Mouse (Mus musculus) MEL (cell line): ENCODE data around the gene 4930432M17Rik. TPM values are rescaled to one million over a fixed set of nuclear protein-coding genes. Genes with fewer than 3 reads are reported as not detected.

Experiments
- DNase-seq: peaks from one replicate; pipeline ENCODE4 v3.0.0; 2011; ENCODE audit warnings: low read depth, low spot score
- H3K27ac ChIP-seq: 2 replicates; pipeline ENCODE4 v1.5.1; 2012; ENCODE audit warnings: low read depth, mild to moderate bottlenecking, control low read depth, low read length, moderate library complexity; ENCODE audit not compliant: control insufficient read depth
- H3K27me3 ChIP-seq, 2 experiments: fragments of 150-350 bp in 1 of 2; sonication (generic) in 1 of 2; 2 replicates each; pipeline ENCODE4 v1.6.1; 2012; ENCODE audit warnings: low read length in 2 of 2, mild to moderate bottlenecking in 2 of 2, improper control_type of control experiment in 1 of 2, moderate library complexity in 1 of 2; ENCODE audit not compliant: insufficient read depth in 2 of 2, control insufficient read depth in 1 of 2
- H3K36me3 ChIP-seq, 2 experiments: 2 replicates each; pipeline ENCODE4 v1.6.1; 2012 to 2014; ENCODE audit warnings: low read length in 2 of 2, improper control_type of control experiment in 1 of 2, inconsistent platforms in 1 of 2, mild to moderate bottlenecking in 1 of 2; ENCODE audit not compliant: insufficient read depth in 2 of 2, control insufficient read depth in 1 of 2
- H3K4me1 ChIP-seq, 2 experiments: fragments of 150-350 bp in 1 of 2; sonication (generic) in 1 of 2; 2 replicates each; pipeline ENCODE4 v1.6.1; 2012; ENCODE audit warnings: low read length in 2 of 2, improper control_type of control experiment in 1 of 2, mild to moderate bottlenecking in 1 of 2; ENCODE audit not compliant: insufficient read depth in 2 of 2, control insufficient read depth in 1 of 2
- H3K4me3 ChIP-seq, 2 experiments: fragments of 150-350 bp in 1 of 2; sonication (generic) in 1 of 2; 2 replicates each; pipeline ENCODE4 v1.5.1; 2012; ENCODE audit warnings: low read depth in 2 of 2, low read length in 2 of 2, mild to moderate bottlenecking in 2 of 2, moderate library complexity in 2 of 2, control low read depth in 1 of 2, improper control_type of control experiment in 1 of 2; ENCODE audit not compliant: control insufficient read depth in 1 of 2, insufficient read depth in 1 of 2
- H3K79me2 ChIP-seq: 2 replicates; pipeline ENCODE4 v1.6.1; 2012; ENCODE audit warnings: mild to moderate bottlenecking, low read length, moderate library complexity; ENCODE audit not compliant: control insufficient read depth, poor library complexity, insufficient read depth
- H3K9ac ChIP-seq: 2 replicates; pipeline ENCODE4 v1.6.1; 2012; ENCODE audit warnings: low read depth, mild to moderate bottlenecking, control low read depth, low read length, moderate library complexity; ENCODE audit not compliant: control insufficient read depth, poor library complexity, severe bottlenecking
- H3K9me3 ChIP-seq: fragments of 150-350 bp; sonication (generic); replicated peaks from 2 replicates; pipeline ENCODE4 v1.6.1; 2012; ENCODE audit warnings: mild to moderate bottlenecking, low read length, improper control_type of control experiment, moderate library complexity; ENCODE audit not compliant: insufficient read depth
- CHD1 ChIP-seq: IDR thresholded peaks from 2 replicates; pipeline ENCODE4 v1.6.1; 2012; ENCODE audit warnings: low read depth, mild to moderate bottlenecking, inconsistent platforms, low read length, improper control_type of control experiment
- ELF1 ChIP-seq: IDR thresholded peaks from 2 replicates; pipeline ENCODE4 v1.6.1; 2014; ENCODE audit warnings: low read depth, mild to moderate bottlenecking, inconsistent platforms, low read length, improper control_type of control experiment, moderate library complexity
- ETS1 ChIP-seq: IDR thresholded peaks from 2 replicates; pipeline ENCODE4 v1.6.1; 2012; ENCODE audit warnings: low read depth, mild to moderate bottlenecking, inconsistent platforms, low read length, improper control_type of control experiment, moderate library complexity
- JUND ChIP-seq: IDR thresholded peaks from 2 replicates; pipeline ENCODE4 v1.6.1; 2011; ENCODE audit warnings: low read depth, mild to moderate bottlenecking, improper control_type of control experiment, low read length
- MAX ChIP-seq: IDR thresholded peaks from 2 replicates; pipeline ENCODE4 v1.6.1; 2011; ENCODE audit warnings: low read length, improper control_type of control experiment
- MEF2A ChIP-seq: IDR thresholded peaks from 2 replicates; pipeline ENCODE4 v1.6.1; 2014; ENCODE audit warnings: low read depth, mild to moderate bottlenecking, inconsistent platforms, low read length, improper control_type of control experiment; ENCODE audit not compliant: poor library complexity, insufficient replicate concordance, severe bottlenecking; ENCODE audit errors: extremely low read depth
- MYC ChIP-seq: IDR thresholded peaks from 2 replicates; pipeline ENCODE4 v1.6.1; 2011; ENCODE audit warnings: low read depth, mild to moderate bottlenecking, low read length, improper control_type of control experiment, moderate library complexity
- POLR2A ChIP-seq, 2 experiments: IDR thresholded peaks; 2 replicates each; pipeline ENCODE4 v1.6.1; 2011 to 2012; ENCODE audit warnings: low read length in 2 of 2, mild to moderate bottlenecking in 2 of 2, control low read depth in 1 of 2, improper control_type of control experiment in 1 of 2, low read depth in 1 of 2, moderate library complexity in 1 of 2; ENCODE audit not compliant: control insufficient read depth in 1 of 2, insufficient read depth in 1 of 2, poor library complexity in 1 of 2
- POLR2AphosphoS5 ChIP-seq: IDR thresholded peaks from 2 replicates; pipeline ENCODE4 v1.6.1; 2012; ENCODE audit warnings: low read depth, borderline replicate concordance, mild to moderate bottlenecking, inconsistent platforms, low read length, moderate library complexity, mixed read lengths
- RCOR1 ChIP-seq: IDR thresholded peaks from 2 replicates; pipeline ENCODE4 v1.6.1; 2012; ENCODE audit warnings: low read depth, mild to moderate bottlenecking, inconsistent platforms, low read length, improper control_type of control experiment
- SIN3A ChIP-seq: IDR thresholded peaks from 2 replicates; pipeline ENCODE4 v1.6.1; 2012; ENCODE audit warnings: low read length, improper control_type of control experiment, inconsistent platforms
- SMC3 ChIP-seq: IDR thresholded peaks from 2 replicates; pipeline ENCODE4 v1.6.1; 2011; ENCODE audit warnings: low read depth, low read length, improper control_type of control experiment
- USF2 ChIP-seq, 2 experiments: IDR thresholded peaks; 2 replicates each; pipeline ENCODE4 v1.6.1; 2011 to 2012; ENCODE audit warnings: improper control_type of control experiment in 2 of 2, low read length in 2 of 2, borderline replicate concordance in 1 of 2, inconsistent platforms in 1 of 2, low read depth in 1 of 2, mild to moderate bottlenecking in 1 of 2; ENCODE audit not compliant: insufficient read depth in 1 of 2
- ZMIZ1 ChIP-seq: IDR thresholded peaks from 2 replicates; pipeline ENCODE4 v1.6.1; 2012; ENCODE audit warnings: low read depth, mild to moderate bottlenecking, inconsistent platforms, low read length, improper control_type of control experiment, moderate library complexity
- ZNF384 ChIP-seq: IDR thresholded peaks from 2 replicates; pipeline ENCODE4 v1.6.1; 2012; ENCODE audit warnings: low read depth, mild to moderate bottlenecking, inconsistent platforms, low read length, improper control_type of control experiment
- polyA plus RNA-seq, 2 experiments: library from polyadenylated mRNA; stranded (reverse) in 1 of 2; unstranded in 1 of 2; fragments of >175 nt in 1 of 2; fragments of >200 nt in 1 of 2; gene quantifications; 2 replicates each; pipeline versions ENCODE4 v1.2.1 to v1.2.4; 2012; ENCODE audit warnings: low replicate concordance in 2 of 2, low read depth in 1 of 2; ENCODE audit not compliant: insufficient read length in 2 of 2, insufficient read depth in 1 of 2, missing spikeins in 1 of 2
- total RNA-seq: library from RNA; depleted of rRNA; stranded (reverse); fragments of 300-350 nt; gene quantifications from 2 replicates; pipeline ENCODE4 v1.2.3, GENCODE M21; 2012

Gene 4930432M17Rik
- total and polyA plus RNA-seq, 3 experiments, result not detected

DNA sequence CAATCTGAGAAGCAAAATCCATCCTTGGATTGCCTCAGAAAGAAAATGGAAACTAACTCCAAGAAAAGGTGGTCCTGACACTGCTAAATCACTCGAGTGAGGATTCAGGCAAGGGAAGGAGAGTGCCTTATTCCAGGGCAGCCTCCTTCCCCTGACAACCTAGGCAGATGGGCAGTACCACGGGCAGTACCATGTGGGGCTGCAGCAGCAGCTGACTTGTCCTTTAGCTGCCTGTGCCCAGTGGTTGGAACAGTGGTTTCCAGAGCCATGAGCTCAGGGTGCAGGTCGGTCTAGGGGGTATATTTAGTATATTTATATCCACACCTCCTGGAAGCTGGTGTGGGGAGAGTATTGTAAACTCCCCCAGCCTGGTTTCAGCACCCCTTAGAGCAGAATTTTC lies 42.3 kb upstream of the 4930432M17Rik start (continued):
- no peak for TF ChIP-seq JUND

DNA sequence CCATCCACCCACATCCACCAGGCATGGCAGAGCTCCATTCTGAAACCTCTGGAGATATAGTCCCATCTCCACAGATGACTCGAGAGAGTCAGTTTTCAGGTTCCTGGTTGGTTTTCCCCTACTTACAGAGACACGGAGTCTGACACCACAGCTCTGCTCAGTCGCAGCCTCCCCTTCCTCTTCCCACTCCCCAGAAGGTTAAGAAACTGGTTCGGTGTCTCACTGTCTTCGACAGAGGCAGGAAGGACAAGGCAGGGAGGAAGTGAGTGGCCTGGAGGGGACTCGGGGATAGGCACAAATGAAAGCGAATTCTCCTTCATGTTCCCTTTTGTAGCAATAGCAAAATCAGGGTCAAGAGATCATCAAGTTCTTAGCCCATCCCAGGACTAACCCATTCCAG lies 39.9 kb upstream of the 4930432M17Rik start:
- no peaks in the 10 kb centered on the region for H3K36me3 ChIP-seq
- H3K4me1 ChIP-seq, result no peaks in the 10 kb centered on the region
- no peak overlapping the region for H3K9ac ChIP-seq
- no peak for DNase-seq
- H3K27ac ChIP-seq, result no peak overlapping the region
- H3K79me2 ChIP-seq, result no peaks in the 10 kb centered on the region
- TF ChIP-seq JUND (no peak), MYC (no peak), USF2 (IDR thresholded peaks at IDR 0.05; ENCODE audit: borderline replicate concordance in 1 of 2, insufficient read depth in 1 of 2, low read depth in 1 of 2, low read length in 2 of 2) (no peak), SIN3A (no peak), RCOR1 (no peak), POLR2A (IDR thresholded peaks at IDR 0.05; ENCODE audit: control insufficient read depth in 1 of 2, insufficient read depth in 1 of 2, low read depth in 1 of 2, low read length in 2 of 2, poor library complexity in 1 of 2) (no peak), POLR2AphosphoS5 (no peak), SMC3 (no peak), ELF1 (no peak), ZNF384 (no peak), CHD1 (no peak)
- no peak overlapping the region for H3K4me3 ChIP-seq
- no peaks in the 10 kb centered on the region for H3K9me3 ChIP-seq
- H3K27me3 ChIP-seq, result no peaks in the 10 kb centered on the region

DNA sequence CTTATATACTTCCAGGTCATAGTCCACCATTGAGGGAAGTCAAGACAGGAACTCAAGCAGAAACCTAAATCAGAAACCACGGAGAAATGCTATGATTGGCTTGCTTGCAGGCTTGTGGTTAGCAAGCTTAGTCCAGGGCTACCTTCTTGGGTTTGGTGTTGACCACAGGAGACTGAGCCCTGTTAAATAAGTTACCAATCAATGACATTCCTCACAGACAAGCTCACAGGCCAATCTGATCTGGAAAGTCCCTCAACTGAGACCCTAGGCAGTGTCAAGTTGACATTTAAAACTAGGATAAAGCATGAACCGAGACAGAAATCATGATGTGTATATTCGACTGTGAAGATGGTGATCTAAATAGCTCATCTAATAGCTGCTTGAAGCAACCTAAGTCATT lies 35.6 kb upstream of the 4930432M17Rik start:
- Histone ChIP-seq H3K27ac (no peak overlapping the region), H3K36me3 (no peaks in the 10 kb centered on the region), H3K27me3 (no peaks in the 10 kb centered on the region; a peak in 1 of 4 replicates), H3K9ac (no peak overlapping the region), H3K4me1 (no peaks in the 10 kb centered on the region), H3K79me2 (no peaks in the 10 kb centered on the region), H3K9me3 (no peaks in the 10 kb centered on the region), H3K4me3 (no peak overlapping the region)
- no peak for DNase-seq
- no peak for TF ChIP-seq ZMIZ1
- no peak for TF ChIP-seq RCOR1
- TF ChIP-seq USF2 (IDR thresholded peaks at IDR 0.05; ENCODE audit: borderline replicate concordance in 1 of 2, insufficient read depth in 1 of 2, low read depth in 1 of 2, low read length in 2 of 2), result no peak
- TF ChIP-seq MAX, result no peak
- TF ChIP-seq ZNF384, result no peak
- no peak for TF ChIP-seq CHD1
- no peak for TF ChIP-seq SMC3
- no peak for TF ChIP-seq ETS1
- no peak for TF ChIP-seq MEF2A
